Mouse (Mus musculus): Measurements from ENCODE around the gene Hils1. TPM values are rescaled to one million over a fixed set of nuclear protein-coding genes. Genes with fewer than 3 reads are reported as not detected.

Hils1 gene
- polyA plus RNA-seq, 1 experiment from 2014 or later = not detected

- H3K9ac ChIP-seq (replicated peaks; ENCODE audit: low read depth, low read length) = peak overlapping the region; percentile 63
- H3K27me3 ChIP-seq (ENCODE audit: control insufficient read depth, insufficient read depth, low read length) = peaks cover 4% of the 10 kb centered on the region; the same call in 1 of the 2 replicates
- peak overlapping the region; percentile 40 for H3K4me3 ChIP-seq (ENCODE audit: low read depth, low read length)
- H3K27ac ChIP-seq (ENCODE audit: low read depth, low read length) = peak overlapping the region; percentile 91
- no peak for ATAC-seq (ENCODE audit: low read depth)
- H3K4me2 ChIP-seq (ENCODE audit: low read depth, low read length) = peak overlapping the region; percentile 100
- H3K9me3 ChIP-seq (ENCODE audit: control insufficient read depth, low read length) = no peaks in the 10 kb centered on the region
- H3K4me1 ChIP-seq (ENCODE audit: control insufficient read depth, insufficient read depth, low read length) = peaks cover 29% of the 10 kb centered on the region
- H3K36me3 ChIP-seq (ENCODE audit: control insufficient read depth, insufficient read depth, low read length) = no peaks in the 10 kb centered on the region
- WGBS = 18% methylated on average over 10 of the region's 10 CpGs
These were observed 21.6 kb downstream of the Hils1 start for GRCm38 (mm10) chr11:94988780-94989561.

- 0% methylated on average over 12 of the region's 12 CpGs for WGBS
- no peaks in the 10 kb centered on the region for H3K9me3 ChIP-seq (ENCODE audit: control insufficient read depth, low read length)
- peak overlapping the region; percentile 97 for H3K4me3 ChIP-seq (ENCODE audit: low read depth, low read length)
- peak overlapping the region; percentile 100 for H3K4me2 ChIP-seq (ENCODE audit: low read depth, low read length)
- peaks cover 35% of the 10 kb centered on the region for H3K4me1 ChIP-seq (ENCODE audit: control insufficient read depth, insufficient read depth, low read length)
- H3K27ac ChIP-seq (ENCODE audit: low read depth, low read length) = peak overlapping the region; percentile 91
- peaks cover 4% of the 10 kb centered on the region; the same call in 1 of the 2 replicates for H3K27me3 ChIP-seq (ENCODE audit: control insufficient read depth, insufficient read depth, low read length)
- no peaks in the 10 kb centered on the region for H3K36me3 ChIP-seq (ENCODE audit: control insufficient read depth, insufficient read depth, low read length)
- peak overlapping the region; percentile 63 for H3K9ac ChIP-seq (replicated peaks; ENCODE audit: low read depth, low read length)
- ATAC-seq (ENCODE audit: low read depth) = peak; percentile 68
These were observed 22.2 kb downstream of the Hils1 start for GRCm38 (mm10) chr11:94989562-94990017.

GRCm38 (mm10) chr11:94990102-94990748 is 22.8 kb downstream of the Hils1 start:
- H3K4me2 ChIP-seq (ENCODE audit: low read depth, low read length) = peak overlapping the region; percentile 100
- peak overlapping the region; percentile 5; the same call in 1 of the 2 replicates for H3K9ac ChIP-seq (replicated peaks; ENCODE audit: low read depth, low read length)
- no peaks in the 10 kb centered on the region for H3K36me3 ChIP-seq (ENCODE audit: control insufficient read depth, insufficient read depth, low read length)
- H3K27me3 ChIP-seq (ENCODE audit: control insufficient read depth, insufficient read depth, low read length) = peaks cover 4% of the 10 kb centered on the region; the same call in 1 of the 2 replicates
- peak overlapping the region; percentile 97 for H3K4me3 ChIP-seq (ENCODE audit: low read depth, low read length)
- no peaks in the 10 kb centered on the region for H3K9me3 ChIP-seq (ENCODE audit: control insufficient read depth, low read length)
- ATAC-seq (ENCODE audit: low read depth) = no peak
- 46% methylated on average over 6 of the region's 6 CpGs for WGBS
- H3K4me1 ChIP-seq (ENCODE audit: control insufficient read depth, insufficient read depth, low read length) = peaks cover 41% of the 10 kb centered on the region
- peak overlapping the region; percentile 92 for H3K27ac ChIP-seq (ENCODE audit: low read depth, low read length)

- H3K4me1 ChIP-seq (ENCODE audit: control insufficient read depth, insufficient read depth, low read length) = peaks cover 49% of the 10 kb centered on the region
- H3K27me3 ChIP-seq (ENCODE audit: control insufficient read depth, insufficient read depth, low read length) = peaks cover 4% of the 10 kb centered on the region; the same call in 1 of the 2 replicates
- WGBS = 0% methylated on average over 57 of the region's 69 CpGs
These were observed 23.6 kb downstream of the Hils1 start, which contains the start of gene Ppp1r9b for GRCm38 (mm10) chr11:94990749-94991577. Gene Ppp1r9b, plus strand, starts transcription at chr11:94991035.

GRCm38 (mm10) chr11:94991641-94992479 is 24.5 kb downstream of the Hils1 start:
- Histone ChIP-seq H3K27ac (ENCODE audit: low read depth, low read length) (peak overlapping the region; percentile 92), H3K9ac (replicated peaks; ENCODE audit: low read depth, low read length) (peak overlapping the region; percentile 98), H3K36me3 (ENCODE audit: control insufficient read depth, insufficient read depth, low read length) (peaks cover 4% of the 10 kb centered on the region; the same call in 1 of the 2 replicates), H3K4me3 (ENCODE audit: low read depth, low read length) (peak overlapping the region; percentile 97), H3K4me2 (ENCODE audit: low read depth, low read length) (peak overlapping the region; percentile 100), H3K4me1 (ENCODE audit: control insufficient read depth, insufficient read depth, low read length) (peaks cover 50% of the 10 kb centered on the region), H3K27me3 (ENCODE audit: control insufficient read depth, insufficient read depth, low read length) (peaks cover 4% of the 10 kb centered on the region; the same call in 1 of the 2 replicates), H3K9me3 (ENCODE audit: control insufficient read depth, low read length) (no peaks in the 10 kb centered on the region)
- 1% methylated on average over 85 of the region's 99 CpGs for WGBS
- no peak for ATAC-seq (ENCODE audit: low read depth)

More at GRCm38 (mm10) chr11:94990749-94991577, 23.6 kb downstream of the Hils1 start, which contains the start of gene Ppp1r9b:
- peak within 1 kb of the TSS; percentile 100 for H3K4me2 ChIP-seq (ENCODE audit: low read depth, low read length)
- peak within 1 kb of the TSS; percentile 97 for H3K4me3 ChIP-seq (ENCODE audit: low read depth, low read length)
- H3K36me3 ChIP-seq (ENCODE audit: control insufficient read depth, insufficient read depth, low read length) = no peaks in the 10 kb centered on the region
- H3K9me3 ChIP-seq (ENCODE audit: control insufficient read depth, low read length) = no peaks in the 10 kb centered on the region
- H3K27ac ChIP-seq (ENCODE audit: low read depth, low read length) = peak within 1 kb of the TSS; percentile 92
- peak; percentile 84 for ATAC-seq (ENCODE audit: low read depth)
- peak within 1 kb of the TSS; percentile 98 for H3K9ac ChIP-seq (replicated peaks; ENCODE audit: low read depth, low read length)

- no peak for ATAC-seq (ENCODE audit: low read depth)
- Histone ChIP-seq H3K4me1 (ENCODE audit: control insufficient read depth, insufficient read depth, low read length) (peaks cover 53% of the 10 kb centered on the region), H3K4me3 (ENCODE audit: low read depth, low read length) (peak overlapping the region; percentile 97), H3K9ac (replicated peaks; ENCODE audit: low read depth, low read length) (peak overlapping the region; percentile 98), H3K27ac (ENCODE audit: low read depth, low read length) (peak overlapping the region; percentile 92), H3K36me3 (ENCODE audit: control insufficient read depth, insufficient read depth, low read length) (peaks cover 5% of the 10 kb centered on the region; the same call in 1 of the 2 replicates), H3K27me3 (ENCODE audit: control insufficient read depth, insufficient read depth, low read length) (peaks cover 4% of the 10 kb centered on the region; the same call in 1 of the 2 replicates), H3K9me3 (ENCODE audit: control insufficient read depth, low read length) (no peaks in the 10 kb centered on the region), H3K4me2 (ENCODE audit: low read depth, low read length) (peak overlapping the region; percentile 100)
- WGBS = under 1% methylated on average over 20 of the region's 20 CpGs
These were observed 25.0 kb downstream of the Hils1 start for GRCm38 (mm10) chr11:94992480-94992753.

GRCm38 (mm10) chr11:94992754-94993606 is 25.6 kb downstream of the Hils1 start:
- Histone ChIP-seq H3K27ac (ENCODE audit: low read depth, low read length) (no peak overlapping the region), H3K9me3 (ENCODE audit: control insufficient read depth, low read length) (no peaks in the 10 kb centered on the region)
- ATAC-seq (ENCODE audit: low read depth) = no peak

More at GRCm38 (mm10) chr11:94992754-94993606, 25.6 kb downstream of the Hils1 start:
- peak overlapping the region; percentile 100 for H3K4me2 ChIP-seq (ENCODE audit: low read depth, low read length)
- H3K4me3 ChIP-seq (ENCODE audit: low read depth, low read length) = peak overlapping the region; percentile 97
- H3K27me3 ChIP-seq (ENCODE audit: control insufficient read depth, insufficient read depth, low read length) = peaks cover 4% of the 10 kb centered on the region; the same call in 1 of the 2 replicates
- H3K4me1 ChIP-seq (ENCODE audit: control insufficient read depth, insufficient read depth, low read length) = peaks cover 57% of the 10 kb centered on the region
- peak overlapping the region; percentile 98 for H3K9ac ChIP-seq (replicated peaks; ENCODE audit: low read depth, low read length)
- WGBS = 1% methylated on average over 22 of the region's 22 CpGs
- peaks cover 5% of the 10 kb centered on the region; the same call in 1 of the 2 replicates for H3K36me3 ChIP-seq (ENCODE audit: control insufficient read depth, insufficient read depth, low read length)

Measured in neural tube, embryonic 14.5 days (tissue).